Mouse (Mus musculus) ES-E14 (cell line): Measurements from ENCODE around the gene Lyst.

Experiments used
- CHD2 ChIP-seq: IDR thresholded peaks from 2 replicates; pipeline ENCODE4 v1.6.1; 2014; ENCODE audit warnings: mild to moderate bottlenecking, low read depth, low read length, inconsistent platforms
- HCFC1 ChIP-seq: IDR thresholded peaks from 2 replicates; pipeline ENCODE4 v1.6.1; 2012; ENCODE audit warnings: low read length, inconsistent platforms, borderline replicate concordance; ENCODE audit not compliant: insufficient read depth
- ZC3H11A ChIP-seq: IDR thresholded peaks from 2 replicates; pipeline ENCODE4 v1.6.1; 2012; ENCODE audit warnings: low read depth, mild to moderate bottlenecking, inconsistent platforms, low read length, borderline replicate concordance
- ZNF384 ChIP-seq: IDR thresholded peaks from 2 replicates; pipeline ENCODE4 v1.6.1; 2012; ENCODE audit warnings: low read depth, low read length, inconsistent platforms

DNA sequence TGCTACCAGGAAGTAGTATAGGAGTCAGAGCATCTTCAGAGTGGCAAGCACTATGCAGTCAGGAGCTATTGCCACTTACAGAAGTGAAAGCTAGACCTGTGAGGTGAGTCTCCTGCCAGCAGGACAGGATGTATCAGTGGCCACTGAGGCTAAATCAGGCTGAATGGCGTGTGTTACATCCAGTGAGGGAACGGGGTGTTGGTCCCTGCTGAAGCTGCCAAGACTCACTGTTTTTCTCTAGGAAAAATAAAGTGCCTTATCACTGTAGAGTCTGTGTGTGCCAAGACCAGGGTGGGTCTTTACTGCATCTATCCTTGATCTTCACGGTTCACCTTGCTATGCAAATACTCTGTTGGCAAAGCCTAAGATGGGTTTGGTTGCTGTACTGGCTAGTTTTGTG is 228.5 kb downstream of the Lyst start:
- no peak for TF ChIP-seq CHD2
- TF ChIP-seq ZNF384, result no peak
- no peak for TF ChIP-seq HCFC1
- TF ChIP-seq ZC3H11A, result no peak
